Mouse (Mus musculus) layer of hippocampus, postnatal 36 days (tissue): ENCODE measurements around the gene Aif1. TPM values are rescaled to one million over a fixed set of nuclear protein-coding genes. Genes with fewer than 3 reads are reported as not detected.

Experiments
- DNase-seq, 2 experiments: peaks; one replicate each; pipeline ENCODE4 v3.0.0; 2022
- total RNA-seq, 2 experiments: library from RNA; stranded (reverse); gene quantifications; 2 replicates each; pipeline ENCODE4 v1.2.3; 2021

The Aif1 gene
- total RNA-seq, 2 experiments from 2014 or later: 10.1 to 10.9 TPM

DNA sequence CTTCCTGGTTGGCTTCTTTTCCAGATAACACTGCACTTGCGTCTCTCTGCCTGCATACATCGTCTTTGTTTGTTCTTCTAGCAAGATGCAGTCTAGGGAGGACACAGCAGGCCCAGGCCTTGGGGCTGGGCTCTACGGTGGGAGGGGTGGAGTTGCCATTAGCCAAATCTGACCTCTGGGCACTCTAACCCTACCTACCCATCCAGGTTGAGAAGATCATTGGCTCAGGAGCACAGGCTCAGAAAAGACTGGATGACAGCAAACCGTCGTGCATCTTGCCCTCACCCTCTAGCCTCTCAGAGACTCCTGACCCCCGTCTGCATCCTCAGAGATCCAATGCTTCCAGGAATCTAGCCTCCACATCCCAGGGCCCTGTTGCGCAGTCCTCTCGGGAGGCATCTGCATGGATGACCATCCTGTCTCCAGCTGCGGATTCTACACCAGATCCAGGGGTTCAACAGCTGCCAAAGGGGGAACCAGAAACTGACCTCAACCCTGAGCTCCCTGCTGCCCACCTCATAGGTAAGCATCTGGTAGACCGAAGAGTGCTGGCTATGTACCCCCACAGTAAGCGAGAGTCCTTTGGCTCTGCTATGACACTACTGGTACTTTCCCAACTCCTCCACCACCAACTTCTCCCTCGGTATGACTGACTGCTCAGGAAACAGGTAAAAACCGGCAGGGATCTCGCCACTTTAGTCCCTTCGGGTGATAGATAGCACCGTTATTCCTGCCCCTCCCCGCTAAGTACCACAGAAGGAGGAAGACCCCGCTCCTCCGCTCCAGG lies 19.2 kb upstream of the Aif1 start:
- DNase-seq: no peak

DNA sequence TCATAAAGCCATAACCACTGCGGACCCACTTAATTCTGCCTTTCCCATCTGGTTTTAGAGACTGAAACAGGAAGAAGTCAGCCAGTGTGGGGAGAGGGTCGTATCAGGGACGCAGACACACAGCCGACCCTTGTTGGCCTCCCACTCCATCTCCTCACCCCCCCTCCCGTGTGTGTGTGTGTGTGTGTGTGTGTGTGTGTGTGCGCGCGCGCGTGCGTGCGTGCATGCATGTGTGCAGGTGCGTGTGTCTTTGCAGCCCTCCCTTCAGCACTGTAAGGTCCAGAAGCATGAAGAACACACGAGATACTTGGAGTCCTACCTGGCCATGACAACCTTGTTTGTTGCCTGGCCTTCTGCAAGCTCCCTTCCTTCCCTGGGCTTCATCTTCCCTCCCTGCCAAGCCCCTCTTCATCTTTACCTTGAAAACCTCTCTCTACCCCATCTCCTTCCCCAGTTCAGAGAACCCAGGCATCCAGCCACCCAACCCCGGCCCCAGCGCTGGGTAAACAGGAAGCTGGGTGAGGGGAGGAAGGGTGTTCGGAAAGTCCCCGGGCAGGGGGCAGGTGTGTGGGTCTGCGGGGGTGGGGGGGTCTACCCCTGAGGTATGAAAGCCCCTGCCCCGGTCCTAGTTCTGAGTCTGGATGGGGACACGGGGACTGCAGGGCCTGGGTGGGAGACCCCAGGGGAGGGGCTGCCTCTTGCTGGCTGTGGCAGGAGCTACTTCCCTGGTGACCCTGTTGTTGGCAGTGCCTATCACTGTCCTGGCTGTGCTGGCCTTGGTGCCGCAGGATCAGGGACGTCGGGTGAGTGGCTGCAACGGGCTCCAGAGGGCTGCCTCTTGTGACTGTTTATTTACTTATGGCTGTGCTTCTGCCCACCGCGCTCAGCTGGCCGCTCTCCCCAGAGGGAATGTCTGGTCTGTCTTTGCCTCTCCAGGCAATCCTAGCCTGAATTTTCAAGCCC lies 18.3 kb upstream of the Aif1 start, which contains the start of gene Ltb:
TSS of gene Ltb (plus strand) at position 559 of the 963 bp plus-strand sequence.
- no peak for DNase-seq

DNA sequence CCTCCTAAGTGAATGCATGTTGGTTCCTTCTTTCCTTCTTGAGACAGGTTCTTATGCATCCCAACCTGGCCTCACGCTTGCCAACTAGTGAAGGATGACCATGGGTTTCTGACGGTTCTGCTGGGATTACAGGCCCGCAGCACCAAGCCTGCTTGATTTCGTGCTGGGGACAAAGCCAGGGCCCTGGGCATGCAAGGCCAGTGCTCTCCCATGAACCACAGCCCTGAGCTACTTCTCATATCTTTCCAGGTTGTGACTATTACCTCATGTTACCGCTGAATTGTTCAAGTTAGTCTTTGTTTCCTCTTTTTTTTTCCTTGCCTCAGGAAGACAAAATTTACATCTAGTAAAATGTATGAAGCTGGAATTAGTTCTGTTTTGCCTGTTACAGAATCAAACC lies 17.1 kb upstream of the Aif1 start:
- no peak for DNase-seq

GRCm38 (mm10) chr17:35191723-35192122 lies 15.9 kb upstream of the Aif1 start:
- no peak for DNase-seq

- no peak for DNase-seq
Measured at GRCm38 (mm10) chr17:35190096-35190495, 14.2 kb upstream of the Aif1 start.

DNA sequence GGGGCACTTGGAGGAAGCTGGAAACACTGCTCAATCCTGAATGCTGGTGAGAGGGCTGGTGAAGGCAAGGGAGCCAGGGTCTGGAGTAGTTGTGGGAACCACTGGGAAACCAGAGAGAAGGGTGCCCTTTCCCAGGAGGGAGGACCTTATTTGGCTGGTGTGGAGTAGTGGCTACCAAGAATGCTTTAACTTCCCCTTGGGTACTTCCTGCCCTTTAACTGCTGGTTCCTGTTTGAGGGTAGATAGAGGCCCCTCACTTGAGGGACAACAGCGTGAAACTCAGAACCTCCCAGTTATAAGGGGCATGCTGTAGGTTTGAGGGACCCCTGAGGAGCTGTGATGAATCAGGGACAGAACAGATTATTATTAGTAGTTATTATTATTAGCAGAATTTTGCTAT lies 13.3 kb upstream of the Aif1 start:
- DNase-seq: no peak

- DNase-seq: no peak
Measured at GRCm38 (mm10) chr17:35187959-35188610, 12.2 kb upstream of the Aif1 start, which contains the start of gene Lst1. Gene Lst1, minus strand, starts transcription at chr17:35188439.

- no peak for DNase-seq
Measured at GRCm38 (mm10) chr17:35187345-35187744, 11.5 kb upstream of the Aif1 start.

DNA sequence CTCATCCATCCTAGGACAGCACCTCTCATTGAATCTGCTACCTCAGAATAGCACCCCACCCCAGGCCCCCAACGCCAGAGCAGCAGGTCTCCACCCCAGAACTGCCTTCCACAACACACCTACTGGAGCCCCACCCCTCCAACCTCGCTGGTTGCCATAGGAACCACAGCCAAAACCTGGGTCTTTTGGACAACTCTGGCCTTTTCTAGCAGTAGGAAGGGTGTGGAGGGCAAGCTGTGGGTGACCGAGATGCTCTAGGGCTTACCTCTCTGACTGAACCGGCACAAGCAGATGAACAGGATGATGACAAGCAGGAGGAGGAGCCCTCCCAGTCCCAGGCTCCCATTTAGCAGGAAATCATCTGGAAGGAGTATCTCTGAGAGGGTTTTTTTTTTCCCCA lies 10.8 kb upstream of the Aif1 start:
- DNase-seq: no peak

- no peak for DNase-seq
Measured at GRCm38 (mm10) chr17:35185639-35186611, 10.1 kb upstream of the Aif1 start.

DNA sequence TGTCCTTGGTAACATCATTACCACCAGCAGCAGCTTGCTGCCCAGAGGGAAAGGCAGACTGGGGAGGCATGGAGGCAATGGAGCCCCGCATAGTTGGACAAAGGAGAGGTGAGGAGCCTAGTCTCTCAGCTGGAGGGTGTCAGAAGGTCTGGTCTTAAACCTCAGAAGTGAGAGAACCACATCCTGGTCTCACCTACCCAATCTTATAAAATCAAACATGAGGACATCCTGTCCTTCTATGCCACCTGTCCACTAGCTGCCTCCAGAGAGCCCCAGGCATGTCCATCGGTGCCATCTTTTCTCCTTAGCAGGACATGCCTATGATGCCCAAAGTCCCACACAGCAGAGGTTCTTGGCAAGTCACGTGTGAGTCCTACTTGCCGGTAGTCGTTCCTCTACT lies 4.2 kb upstream of the Aif1 start:
- no peak for DNase-seq

GRCm38 (mm10) chr17:35178528-35178927 lies 2.7 kb upstream of the Aif1 start:
- peak in 1 of 2 experiments; percentile 59 for DNase-seq

GRCm38 (mm10) chr17:35175382-35175781 lies 486 bp downstream of the Aif1 start:
- no peak for DNase-seq

DNA sequence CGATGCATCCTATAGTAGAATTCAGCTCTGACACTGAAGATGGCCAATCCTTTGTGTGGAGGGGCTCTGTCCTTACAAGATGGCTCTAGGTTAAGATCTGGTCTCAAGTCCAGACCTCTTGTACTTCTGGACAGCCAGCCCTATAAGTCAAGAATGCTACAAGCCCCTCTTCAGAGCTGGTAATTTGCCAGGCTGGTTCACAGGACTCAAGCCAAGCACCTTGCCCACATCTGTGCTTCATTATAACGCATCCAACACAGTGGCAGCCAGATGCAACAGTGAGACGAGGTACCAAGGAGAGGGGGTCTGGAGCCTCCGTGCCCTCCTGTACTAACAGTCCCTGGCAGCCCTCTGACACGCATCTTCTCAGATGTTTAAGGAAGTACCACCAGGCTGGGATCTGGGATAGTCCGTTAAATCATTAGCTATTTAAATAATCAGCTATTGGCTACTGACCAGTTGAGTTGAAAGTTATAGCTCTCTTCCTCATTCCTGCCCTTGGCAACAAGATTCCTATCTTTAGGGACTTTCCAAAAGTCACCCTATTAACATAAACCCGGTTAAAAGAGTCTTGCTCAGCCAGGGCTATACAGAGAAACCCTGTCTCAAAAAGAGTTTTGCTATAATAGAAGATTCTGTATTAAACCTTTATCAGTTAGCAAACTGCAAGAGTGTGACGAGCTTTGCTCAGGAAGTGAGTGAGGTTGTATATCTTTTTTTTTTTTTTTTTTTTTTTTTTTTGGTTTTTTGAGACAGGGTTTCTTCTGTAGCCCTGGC lies 1.5 kb downstream of the Aif1 start:
- DNase-seq: no peak

DNA sequence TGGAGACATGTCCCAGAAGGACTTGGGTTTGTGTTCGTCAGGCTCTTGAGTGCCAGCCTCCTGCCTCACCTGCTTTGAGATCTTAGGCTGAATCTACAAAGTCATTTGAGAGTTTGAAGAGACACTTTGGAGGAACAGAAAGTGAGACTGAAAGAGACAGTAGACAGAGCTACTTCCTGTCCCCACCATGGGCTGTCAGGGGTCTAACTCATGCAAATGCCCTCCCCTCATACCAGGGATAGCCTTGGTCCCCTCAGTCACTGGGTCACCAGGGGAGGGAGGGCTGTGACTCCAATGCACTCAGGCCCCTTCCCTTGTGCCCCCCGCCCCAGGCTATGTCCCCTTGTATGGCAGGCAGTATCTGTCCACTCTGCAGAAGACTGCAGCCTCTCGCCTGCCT lies 2.5 kb downstream of the Aif1 start:
- DNase-seq: no peak

GRCm38 (mm10) chr17:35172445-35173234 lies 3.2 kb downstream of the Aif1 start:
- no peak for DNase-seq

DNA sequence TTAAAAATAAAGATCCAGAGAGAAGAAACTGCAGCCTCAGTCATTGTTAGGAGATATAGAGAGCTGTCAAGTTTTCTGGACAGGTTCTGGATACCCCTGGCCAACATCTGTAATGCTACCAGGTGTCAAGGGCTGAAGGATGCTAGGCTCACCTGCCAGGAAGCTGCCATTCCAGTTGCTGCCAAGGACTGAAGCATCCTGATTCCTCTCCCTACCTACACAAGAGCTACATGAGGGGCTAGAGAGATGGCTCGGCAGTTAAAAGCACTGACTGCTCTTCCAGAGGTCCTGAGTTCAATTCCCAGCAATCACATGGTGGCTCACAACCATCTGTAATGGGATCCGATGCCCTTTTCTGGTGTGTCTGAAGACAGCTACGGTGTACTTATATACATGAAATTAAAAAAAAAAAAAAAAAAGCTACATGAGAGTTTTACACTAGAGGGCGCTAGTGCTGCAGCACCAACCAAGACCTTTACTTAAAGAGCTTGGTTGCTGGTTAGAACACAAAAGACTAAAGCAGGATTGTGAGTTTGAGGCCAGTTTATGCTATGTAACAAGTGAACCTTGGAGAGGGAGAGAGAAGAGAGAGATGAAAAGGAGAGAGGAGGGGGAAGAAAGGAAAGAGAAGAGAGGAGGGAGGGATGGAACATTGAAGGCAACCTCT lies 7.2 kb downstream of the Aif1 start:
- DNase-seq: no peak

DNA sequence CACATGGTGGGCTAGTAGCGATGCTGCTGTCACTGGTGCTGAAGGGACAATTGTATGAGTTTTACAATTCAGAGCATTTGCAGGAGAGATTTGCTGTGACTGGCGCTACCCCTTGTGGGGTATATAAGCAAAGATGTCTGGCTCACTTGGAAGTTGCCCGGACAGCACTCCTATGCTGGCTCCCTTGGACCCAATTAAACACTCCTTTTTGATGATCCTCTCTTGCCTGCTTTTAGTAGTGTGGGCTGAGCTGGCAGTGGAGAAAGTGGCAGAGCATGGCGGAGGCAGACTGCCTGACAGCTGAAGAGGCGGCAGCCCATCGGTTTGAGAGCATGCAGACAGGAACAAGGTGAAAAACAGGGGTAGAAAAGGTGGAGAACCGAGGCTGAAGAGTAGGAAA lies 8.1 kb downstream of the Aif1 start:
- DNase-seq: no peak

GRCm38 (mm10) chr17:35166352-35167035 lies 9.4 kb downstream of the Aif1 start:
- no peak for DNase-seq
